Mouse (Mus musculus): Measurements from ENCODE around the gene Scarf1. TPM values are rescaled to one million over a fixed set of nuclear protein-coding genes. Genes with fewer than 3 reads are reported as not detected.

Scarf1 gene
- polyA plus RNA-seq, 1 experiment: 1.0 TPM

GRCm38 (mm10) chr11:75561410-75561791 is 48.1 kb downstream of the Scarf1 start:
- TF ChIP-seq EP300 (IDR thresholded peaks at IDR 0.05; ENCODE audit: insufficient read depth, low read depth, low read length) (no peak), CTCF (IDR thresholded peaks at IDR 0.05; ENCODE audit: low read depth, low read length) (no peak), POLR2A (IDR thresholded peaks at IDR 0.05; ENCODE audit: insufficient read depth, low read length) (no peak)
- Histone ChIP-seq H3K4me3 (ENCODE audit: low read depth, low read length) (no peak overlapping the region), H3K36me3 (ENCODE audit: control insufficient read depth, insufficient read depth, low read length, poor library complexity, severe bottlenecking) (no peaks in the 10 kb centered on the region), H3K27ac (ENCODE audit: insufficient read depth, low read length) (no peak overlapping the region), H3K9ac (ENCODE audit: low read depth, poor library complexity, severe bottlenecking) (no peak overlapping the region), H3K4me1 (ENCODE audit: control insufficient read depth, insufficient read depth, low read length) (peaks cover 1% of the 10 kb centered on the region), H3K9me3 (replicated peaks; ENCODE audit: control insufficient read depth, insufficient read depth, low read length, poor library complexity, severe bottlenecking) (no peaks in the 10 kb centered on the region), H3K27me3 (ENCODE audit: control insufficient read depth, insufficient read depth, low read length, poor library complexity, severe bottlenecking) (no peaks in the 10 kb centered on the region)

GRCm38 (mm10) chr11:75562840-75563239 is 49.5 kb downstream of the Scarf1 start:
- H3K36me3 ChIP-seq (ENCODE audit: control insufficient read depth, insufficient read depth, low read length, poor library complexity, severe bottlenecking): no peaks in the 10 kb centered on the region
- H3K9me3 ChIP-seq (replicated peaks; ENCODE audit: control insufficient read depth, insufficient read depth, low read length, poor library complexity, severe bottlenecking): no peaks in the 10 kb centered on the region
- no peaks in the 10 kb centered on the region for H3K4me1 ChIP-seq (ENCODE audit: control insufficient read depth, insufficient read depth, low read length)
- no peak overlapping the region for H3K9ac ChIP-seq (ENCODE audit: low read depth, poor library complexity, severe bottlenecking)
- H3K4me3 ChIP-seq (ENCODE audit: low read depth, low read length): no peak overlapping the region
- no peak overlapping the region for H3K27ac ChIP-seq (ENCODE audit: insufficient read depth, low read length)
- no peaks in the 10 kb centered on the region for H3K27me3 ChIP-seq (ENCODE audit: control insufficient read depth, insufficient read depth, low read length, poor library complexity, severe bottlenecking)
- TF ChIP-seq CTCF (IDR thresholded peaks at IDR 0.05; ENCODE audit: low read depth, low read length) (peak; percentile 26), POLR2A (IDR thresholded peaks at IDR 0.05; ENCODE audit: insufficient read depth, low read length) (no peak), EP300 (IDR thresholded peaks at IDR 0.05; ENCODE audit: insufficient read depth, low read depth, low read length) (no peak)

DNA sequence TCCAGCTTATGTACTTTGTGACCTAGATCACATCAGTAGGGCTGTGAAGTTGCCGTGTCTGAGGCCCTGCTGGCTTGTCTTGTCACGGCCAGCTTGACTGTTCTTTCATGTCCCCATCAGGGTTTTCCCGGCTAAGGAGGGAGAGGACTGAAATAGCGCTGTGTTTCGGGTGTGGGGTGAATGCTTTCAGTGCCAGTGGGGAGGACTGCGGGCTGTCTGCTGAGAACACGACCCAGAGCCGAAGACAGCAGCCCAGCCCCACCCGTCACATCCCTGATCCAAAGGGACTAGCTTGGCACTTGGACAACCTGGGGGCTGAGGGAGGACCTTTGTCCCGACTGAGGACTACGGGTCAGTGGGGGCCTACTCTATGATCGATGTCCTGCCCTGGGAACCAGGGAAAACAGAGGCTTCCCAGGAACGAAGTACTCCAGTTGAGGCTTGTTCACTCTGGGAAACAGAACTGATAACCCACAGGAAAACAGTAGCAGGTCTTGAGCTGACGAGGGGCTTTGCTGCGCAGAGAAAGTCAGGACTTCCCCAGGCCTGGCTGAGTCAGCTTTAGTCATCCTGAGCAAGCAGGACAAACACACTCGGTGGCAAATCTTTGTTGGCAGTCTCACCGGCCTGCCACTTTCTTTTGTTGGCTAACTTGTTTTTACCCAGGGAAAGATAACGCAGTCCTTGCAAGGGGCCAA is 50.7 kb downstream of the Scarf1 start:
- Histone ChIP-seq H3K4me1 (ENCODE audit: control insufficient read depth, insufficient read depth, low read length) (no peaks in the 10 kb centered on the region), H3K36me3 (ENCODE audit: control insufficient read depth, insufficient read depth, low read length, poor library complexity, severe bottlenecking) (no peaks in the 10 kb centered on the region), H3K4me3 (ENCODE audit: low read depth, low read length) (no peak overlapping the region), H3K27me3 (ENCODE audit: control insufficient read depth, insufficient read depth, low read length, poor library complexity, severe bottlenecking) (no peaks in the 10 kb centered on the region), H3K9ac (ENCODE audit: low read depth, poor library complexity, severe bottlenecking) (no peak overlapping the region), H3K9me3 (replicated peaks; ENCODE audit: control insufficient read depth, insufficient read depth, low read length, poor library complexity, severe bottlenecking) (no peaks in the 10 kb centered on the region), H3K27ac (ENCODE audit: insufficient read depth, low read length) (no peak overlapping the region)
- no peak for TF ChIP-seq EP300 (IDR thresholded peaks at IDR 0.05; ENCODE audit: insufficient read depth, low read depth, low read length)
- no peak for TF ChIP-seq POLR2A (IDR thresholded peaks at IDR 0.05; ENCODE audit: insufficient read depth, low read length)
- no peak for TF ChIP-seq CTCF (IDR thresholded peaks at IDR 0.05; ENCODE audit: low read depth, low read length)

DNA sequence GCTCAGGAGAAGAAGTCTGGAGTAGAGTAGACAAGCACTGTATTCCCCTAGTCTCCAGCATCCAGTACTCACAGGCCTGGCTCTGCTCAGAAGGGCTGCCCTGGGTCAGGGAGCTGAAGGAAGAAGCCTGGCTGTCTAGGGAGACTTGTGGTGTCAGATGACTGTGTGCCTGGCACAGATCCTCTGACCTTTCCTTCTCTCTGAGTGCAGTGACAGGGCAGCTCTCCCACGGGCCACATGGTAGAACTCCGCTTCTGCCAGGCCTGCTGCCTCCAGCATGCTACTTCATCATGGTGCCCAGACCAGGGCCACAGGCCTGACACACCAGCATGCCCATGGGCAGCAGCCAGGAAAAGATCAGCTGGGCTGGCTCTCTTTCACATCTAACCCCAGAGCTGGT is 52.5 kb downstream of the Scarf1 start:
- Histone ChIP-seq H3K27ac (ENCODE audit: insufficient read depth, low read length) (no peak overlapping the region), H3K4me1 (ENCODE audit: control insufficient read depth, insufficient read depth, low read length) (no peaks in the 10 kb centered on the region), H3K9me3 (replicated peaks; ENCODE audit: control insufficient read depth, insufficient read depth, low read length, poor library complexity, severe bottlenecking) (no peaks in the 10 kb centered on the region), H3K36me3 (ENCODE audit: control insufficient read depth, insufficient read depth, low read length, poor library complexity, severe bottlenecking) (no peaks in the 10 kb centered on the region), H3K9ac (ENCODE audit: low read depth, poor library complexity, severe bottlenecking) (no peak overlapping the region), H3K4me3 (ENCODE audit: low read depth, low read length) (no peak overlapping the region), H3K27me3 (ENCODE audit: control insufficient read depth, insufficient read depth, low read length, poor library complexity, severe bottlenecking) (no peaks in the 10 kb centered on the region)
- TF ChIP-seq EP300 (IDR thresholded peaks at IDR 0.05; ENCODE audit: insufficient read depth, low read depth, low read length) (no peak), POLR2A (IDR thresholded peaks at IDR 0.05; ENCODE audit: insufficient read depth, low read length) (no peak), CTCF (IDR thresholded peaks at IDR 0.05; ENCODE audit: low read depth, low read length) (no peak)

DNA sequence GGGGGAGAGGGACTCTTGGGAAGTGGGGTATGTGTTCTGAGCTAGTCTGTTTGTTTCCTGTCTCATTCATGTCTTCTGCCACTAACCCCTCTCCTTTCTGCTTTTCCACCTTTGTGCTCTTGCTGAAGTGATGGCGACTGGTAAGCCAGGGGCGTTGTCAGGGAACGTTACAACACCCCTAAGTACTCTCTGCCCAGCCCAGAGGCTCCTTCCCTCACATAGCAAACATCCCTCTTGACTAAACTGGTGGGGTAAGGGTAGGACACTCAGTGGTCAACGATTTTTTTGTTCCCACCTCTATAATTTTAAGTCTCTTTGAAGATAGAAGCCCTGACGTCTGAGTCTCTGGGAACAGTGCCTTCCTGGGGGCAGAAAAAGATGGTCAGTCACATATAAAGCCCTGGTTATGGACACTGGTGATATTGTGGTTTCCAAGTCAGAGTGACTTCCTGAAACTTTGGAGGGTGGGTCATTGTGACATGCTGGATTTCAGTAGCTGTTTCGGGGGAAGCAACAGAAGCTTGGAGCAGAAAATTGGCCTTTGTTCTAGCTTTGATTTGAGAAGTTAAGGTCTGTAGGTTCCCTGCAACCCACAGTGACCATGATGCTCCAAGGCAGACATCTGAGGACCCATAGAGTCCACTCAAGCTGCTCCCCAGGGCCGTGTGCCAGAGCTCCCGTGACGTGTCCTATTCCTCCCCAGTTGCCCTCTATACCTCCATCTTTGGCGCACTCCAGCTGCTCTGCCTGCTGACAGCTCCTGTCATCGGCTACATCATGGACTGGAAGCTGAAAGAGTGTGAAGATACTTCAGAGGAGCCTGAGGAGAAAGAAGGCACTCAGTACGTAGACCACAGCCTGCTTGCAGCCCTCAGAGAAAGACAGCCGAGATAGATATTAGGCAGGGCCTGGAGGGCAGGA is 53.2 kb downstream of the Scarf1 start:
- Histone ChIP-seq H3K27ac (ENCODE audit: insufficient read depth, low read length) (no peak overlapping the region), H3K9ac (ENCODE audit: low read depth, poor library complexity, severe bottlenecking) (no peak overlapping the region)

More for the DNA sequence above, 53.2 kb downstream of the Scarf1 start:
- no peak overlapping the region for H3K4me3 ChIP-seq (ENCODE audit: low read depth, low read length)
- no peaks in the 10 kb centered on the region for H3K36me3 ChIP-seq (ENCODE audit: control insufficient read depth, insufficient read depth, low read length, poor library complexity, severe bottlenecking)
- H3K27me3 ChIP-seq (ENCODE audit: control insufficient read depth, insufficient read depth, low read length, poor library complexity, severe bottlenecking): no peaks in the 10 kb centered on the region
- TF ChIP-seq EP300 (IDR thresholded peaks at IDR 0.05; ENCODE audit: insufficient read depth, low read depth, low read length) (no peak), POLR2A (IDR thresholded peaks at IDR 0.05; ENCODE audit: insufficient read depth, low read length) (no peak), CTCF (IDR thresholded peaks at IDR 0.05; ENCODE audit: low read depth, low read length) (no peak)
- no peaks in the 10 kb centered on the region for H3K4me1 ChIP-seq (ENCODE audit: control insufficient read depth, insufficient read depth, low read length)
- H3K9me3 ChIP-seq (replicated peaks; ENCODE audit: control insufficient read depth, insufficient read depth, low read length, poor library complexity, severe bottlenecking): no peaks in the 10 kb centered on the region

All from ES-Bruce4 (cell line).